Mouse (Mus musculus): ENCODE results near the gene Gprc5b.

Gene Gprc5b

DNA sequence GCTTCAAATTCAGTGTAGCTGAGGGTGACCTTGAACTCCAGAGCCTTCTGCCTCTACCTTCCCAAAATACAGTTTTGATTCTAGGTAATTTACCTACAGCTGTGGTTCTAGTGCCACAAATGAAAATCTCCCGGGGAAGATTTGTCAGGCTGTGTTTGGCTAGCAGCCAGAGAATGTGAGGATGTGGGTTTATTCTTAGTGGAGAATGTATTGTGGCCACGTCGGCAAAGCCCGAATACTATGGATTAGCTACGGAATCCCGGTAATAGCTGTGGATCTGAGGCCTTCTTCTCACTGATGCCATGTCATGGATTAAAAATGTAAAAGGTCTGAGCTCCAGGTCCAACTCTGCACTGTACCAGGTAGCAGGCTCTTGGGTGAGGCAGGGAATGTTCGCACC lies 45.3 kb downstream of the Gprc5b start:
- in situ Hi-C loops (cut with MboI, MseI), result no loop called here

- in situ Hi-C loops (cut with MboI, MseI), result no loop called here
Measured at GRCm38 (mm10) chr7:118948677-118949282, 46.2 kb downstream of the Gprc5b start.

DNA sequence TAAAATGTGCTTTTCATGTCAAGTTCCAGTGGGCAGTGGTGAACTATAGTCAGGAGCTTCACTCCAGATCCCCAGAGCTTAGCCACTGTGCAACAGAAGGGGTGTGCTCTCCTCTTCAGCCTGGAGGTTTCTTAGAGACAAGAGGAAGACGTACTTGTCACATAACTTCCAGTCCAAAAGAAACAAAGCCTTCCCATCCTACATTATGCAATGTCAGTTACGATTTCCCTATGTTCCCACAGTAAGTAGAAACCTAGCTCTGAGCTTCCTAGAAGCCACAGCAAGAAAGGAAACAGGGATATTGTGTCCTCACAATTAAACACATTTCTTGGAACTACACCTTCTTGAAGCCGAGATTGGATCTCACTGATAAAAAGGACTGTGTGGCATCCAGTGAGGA lies 47.8 kb downstream of the Gprc5b start:
- in situ Hi-C loops (cut with MboI, MseI), result no loop called here

- in situ Hi-C loops (cut with MboI, MseI), result no loop called here
Measured at GRCm38 (mm10) chr7:118944884-118945283, 50.1 kb downstream of the Gprc5b start.

GRCm38 (mm10) chr7:118943170-118943569 lies 51.8 kb downstream of the Gprc5b start:
- in situ Hi-C loops (cut with MboI, MseI), result no loop called here

DNA sequence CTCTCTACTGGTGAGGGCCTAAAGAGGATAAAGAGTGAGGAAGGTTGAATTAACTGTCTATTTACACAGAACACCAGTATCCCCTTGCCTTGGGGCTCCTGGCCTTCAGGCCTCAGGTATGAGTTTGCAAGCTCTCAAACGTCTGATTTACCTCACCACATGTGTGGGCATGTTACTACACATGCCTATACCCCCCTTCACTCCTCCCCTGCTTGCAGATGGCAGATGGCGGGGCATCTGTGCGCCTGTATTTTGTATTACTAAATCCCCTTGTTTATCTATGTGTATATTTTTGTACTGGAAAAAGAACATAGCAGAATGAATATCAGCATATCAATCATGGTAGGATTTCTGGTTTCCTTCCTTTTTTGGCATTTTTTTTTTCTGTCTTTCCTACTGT lies 52.7 kb downstream of the Gprc5b start:
- in situ Hi-C loops (cut with MboI, MseI), result no loop called here

DNA sequence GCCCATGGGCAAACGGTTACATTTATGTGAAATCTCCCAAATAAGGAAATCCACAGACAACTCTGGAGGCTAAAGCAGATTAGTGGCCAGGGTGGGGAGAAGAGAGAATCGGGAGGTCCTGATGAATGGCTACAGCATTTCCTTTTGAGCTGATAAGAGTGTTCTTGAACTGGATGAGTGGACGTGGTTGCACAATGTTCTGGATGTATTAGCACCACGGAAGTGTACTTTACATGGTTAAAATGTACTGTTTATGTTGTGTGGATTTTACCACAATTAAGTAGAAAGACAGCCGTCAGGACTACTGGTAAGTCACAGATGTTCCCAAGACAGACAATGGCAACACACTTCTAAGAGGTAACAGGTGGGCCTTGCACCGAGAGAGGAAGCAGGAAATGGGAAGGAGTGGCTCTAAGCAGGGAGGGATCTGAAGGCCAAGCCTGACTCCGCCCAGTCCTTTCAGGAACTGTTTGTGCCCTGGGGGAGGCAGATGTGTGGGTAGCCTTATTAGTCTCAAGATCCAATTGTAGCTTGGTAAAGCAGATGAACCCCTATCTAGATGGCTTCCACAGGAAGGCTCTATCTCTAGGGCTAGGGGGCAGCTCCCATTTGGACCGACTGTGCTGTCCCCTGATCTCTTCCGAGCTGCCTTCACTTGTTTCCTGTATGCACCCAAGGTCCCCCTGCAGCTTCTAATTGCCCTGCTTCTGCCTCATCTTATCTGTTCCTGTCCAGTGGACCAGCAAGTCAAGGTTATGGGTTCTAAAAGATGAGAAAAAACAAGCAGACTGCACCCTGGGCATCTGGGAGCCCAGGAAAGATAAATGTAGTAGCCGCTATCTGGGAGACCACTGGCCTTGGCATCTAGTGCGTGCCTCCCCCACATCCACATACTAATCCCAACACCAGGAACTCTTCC lies 57.3 kb downstream of the Gprc5b start:
- in situ Hi-C loops (cut with MboI, MseI), result no loop called here

- in situ Hi-C loops (cut with MboI, MseI), result no loop called here
Measured at GRCm38 (mm10) chr7:118936844-118937243, 58.2 kb downstream of the Gprc5b start.

GRCm38 (mm10) chr7:118935306-118935705 lies 59.7 kb downstream of the Gprc5b start:
- in situ Hi-C loops (cut with MboI, MseI), result no loop called here

- in situ Hi-C loops (cut with MboI, MseI), result no loop called here
Measured at GRCm38 (mm10) chr7:118931502-118932395, 63.3 kb downstream of the Gprc5b start.

DNA sequence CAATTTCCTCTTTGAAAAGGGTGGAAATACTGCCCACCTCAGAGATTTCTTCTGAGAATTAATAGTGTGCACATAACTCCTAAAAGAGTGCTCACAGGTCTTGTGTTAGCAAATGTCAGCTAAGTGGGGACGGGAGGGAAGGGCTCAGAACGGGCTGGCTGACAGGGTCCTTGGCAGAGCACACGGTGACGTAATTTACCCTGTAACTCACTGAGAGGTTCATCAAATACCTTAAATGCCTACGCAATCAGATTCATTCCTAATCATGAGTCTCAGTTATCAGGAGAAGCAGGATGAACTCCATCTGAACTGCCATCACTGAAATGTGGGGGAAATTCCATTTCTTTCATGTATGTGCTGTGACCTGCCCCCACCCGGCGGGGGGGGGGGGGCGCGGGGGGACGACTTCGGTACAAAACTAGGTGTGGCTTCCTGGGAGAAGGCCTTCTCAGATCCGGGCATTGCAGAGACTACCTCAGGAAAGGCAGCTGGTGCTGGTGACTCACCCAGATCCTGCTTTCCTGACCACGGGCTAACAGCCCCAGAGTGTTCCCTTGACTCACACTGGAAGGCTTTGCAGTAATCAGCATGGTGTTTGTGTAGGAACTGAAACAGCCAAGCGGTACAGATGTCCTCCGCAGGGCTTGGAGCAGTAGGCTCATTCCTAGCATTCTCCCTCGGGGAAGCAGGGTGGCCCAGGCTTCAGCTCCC lies 65.3 kb downstream of the Gprc5b start:
- in situ Hi-C loops (cut with MboI, MseI), result no loop called here

DNA sequence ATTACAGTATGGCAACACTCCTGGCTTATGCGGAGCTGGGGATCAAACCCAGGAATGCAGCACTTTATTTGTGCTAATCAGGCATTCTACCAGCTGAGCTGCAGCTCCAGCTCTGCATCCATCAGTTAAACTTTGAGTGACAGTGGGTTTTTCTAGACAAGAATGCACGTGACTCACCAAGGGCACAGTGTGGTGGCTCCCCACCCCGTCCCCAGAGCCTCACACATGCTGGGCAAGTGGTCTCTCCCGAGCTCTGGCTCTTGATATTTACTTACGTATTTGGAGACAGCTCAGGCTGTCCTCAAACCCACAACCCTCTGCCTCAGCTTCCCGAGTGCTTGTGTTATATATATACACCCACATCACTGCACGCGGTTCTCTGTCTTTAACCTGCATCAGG lies 66.1 kb downstream of the Gprc5b start:
- in situ Hi-C loops (cut with MboI, MseI), result no loop called here

- in situ Hi-C loops (cut with MboI, MseI), result no loop called here
Measured at GRCm38 (mm10) chr7:118928316-118928715, 66.7 kb downstream of the Gprc5b start.

DNA sequence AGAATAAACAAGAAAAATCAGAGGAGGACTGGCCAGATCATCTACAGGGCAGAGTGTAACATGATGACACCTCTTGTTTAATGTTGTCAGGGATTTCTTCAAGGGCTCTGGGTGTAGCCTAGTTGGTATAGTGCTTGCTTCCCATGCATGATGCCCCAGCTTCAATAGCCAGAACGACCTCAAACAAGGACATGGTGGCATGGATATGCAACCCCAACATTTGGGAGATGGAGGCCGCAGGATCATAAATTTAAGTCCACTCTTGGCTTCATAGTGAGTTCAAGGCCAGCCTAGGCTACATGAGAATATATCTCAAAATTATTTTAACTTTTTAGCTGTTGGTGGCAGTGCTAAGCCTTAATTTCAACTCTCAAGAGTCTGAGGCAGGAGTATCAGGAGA lies 67.7 kb downstream of the Gprc5b start:
- in situ Hi-C loops (cut with MboI, MseI), result no loop called here

- in situ Hi-C loops (cut with MboI, MseI), result no loop called here
Measured at GRCm38 (mm10) chr7:118926516-118927260, 68.3 kb downstream of the Gprc5b start.

GRCm38 (mm10) chr7:118925547-118925946 lies 69.5 kb downstream of the Gprc5b start:
- in situ Hi-C loops (cut with MboI, MseI), result no loop called here

- in situ Hi-C loops (cut with MboI, MseI), result no loop called here
Measured at GRCm38 (mm10) chr7:118922441-118923202, 72.4 kb downstream of the Gprc5b start.
